Mouse (Mus musculus) ES-E14 (cell line): ENCODE results near the gene Amot.

Source experiments
- HCFC1 ChIP-seq: IDR thresholded peaks from 2 replicates; pipeline ENCODE4 v1.6.1; 2012; ENCODE audit warnings: low read length, inconsistent platforms, borderline replicate concordance; ENCODE audit not compliant: insufficient read depth
- MAFK ChIP-seq: IDR thresholded peaks from 2 replicates; pipeline ENCODE4 v1.6.1; 2014; ENCODE audit warnings: mild to moderate bottlenecking, low read depth, low read length, inconsistent platforms; ENCODE audit not compliant: insufficient read depth
- ZC3H11A ChIP-seq: IDR thresholded peaks from 2 replicates; pipeline ENCODE4 v1.6.1; 2012; ENCODE audit warnings: low read depth, mild to moderate bottlenecking, inconsistent platforms, low read length, borderline replicate concordance
- ZNF384 ChIP-seq: IDR thresholded peaks from 2 replicates; pipeline ENCODE4 v1.6.1; 2012; ENCODE audit warnings: low read depth, low read length, inconsistent platforms

GRCm38 (mm10) chrX:145424026-145424425 lies 81.0 kb downstream of the Amot start:
- TF ChIP-seq ZC3H11A (no peak), MAFK (no peak), HCFC1 (no peak), ZNF384 (no peak)
